Mouse (Mus musculus) layer of hippocampus, adult 2 months (tissue): ENCODE data around the gene Supt5. TPM values are rescaled to one million over a fixed set of nuclear protein-coding genes. Genes with fewer than 3 reads are reported as not detected.
"Not testable (repeated sequence)": the region's sequence is repeated elsewhere in the genome, so short reads cannot be mapped to it uniquely, and the experiment has no call there.

Experiments used
- DNase-seq, 2 experiments: peaks; one replicate each; pipeline ENCODE4 v3.0.0; 2022; ENCODE audit warnings: low spot score in 2 of 2
- H3K27ac ChIP-seq: fragments of 200-600 bp; 2 replicates; pipeline ENCODE4 v1.8.1; 2022
- H3K4me3 ChIP-seq: fragments of 200-600 bp; 2 replicates; pipeline ENCODE4 v1.8.1; 2022; ENCODE audit warnings: mild to moderate bottlenecking
- CTCF ChIP-seq: fragments of 200-600 bp; conservative IDR thresholded peaks from 2 replicates; pipeline ENCODE4 v1.8.1; 2022; ENCODE audit warnings: antibody characterized with exemption, mild to moderate bottlenecking, moderate library complexity
- long read RNA-seq, 2 experiments: library from polyadenylated mRNA; stranded (forward); transcript quantifications; one replicate each; pipeline ENCODE4 v2.0.0; 2021; ENCODE audit warnings: borderline mapping rate in 2 of 2
- total RNA-seq, 2 experiments: library from RNA; stranded (reverse); gene quantifications; 2 replicates each; pipeline ENCODE4 v1.2.3; 2021

Gene Supt5
- total RNA-seq, result 100 to 1,000 TPM; 117 to 123 TPM
- long read RNA-seq, experiment 1, partial matches to known transcripts, result 39 of 57 reads
- long read RNA-seq, experiment 1, other reads (novel, unspliced or antisense), result 18 of 57 reads
- long read RNA-seq, experiment 2, partial matches to known transcripts, result 63 of 79 reads
- long read RNA-seq, experiment 2, other reads (novel, unspliced or antisense), result 16 of 79 reads

DNA sequence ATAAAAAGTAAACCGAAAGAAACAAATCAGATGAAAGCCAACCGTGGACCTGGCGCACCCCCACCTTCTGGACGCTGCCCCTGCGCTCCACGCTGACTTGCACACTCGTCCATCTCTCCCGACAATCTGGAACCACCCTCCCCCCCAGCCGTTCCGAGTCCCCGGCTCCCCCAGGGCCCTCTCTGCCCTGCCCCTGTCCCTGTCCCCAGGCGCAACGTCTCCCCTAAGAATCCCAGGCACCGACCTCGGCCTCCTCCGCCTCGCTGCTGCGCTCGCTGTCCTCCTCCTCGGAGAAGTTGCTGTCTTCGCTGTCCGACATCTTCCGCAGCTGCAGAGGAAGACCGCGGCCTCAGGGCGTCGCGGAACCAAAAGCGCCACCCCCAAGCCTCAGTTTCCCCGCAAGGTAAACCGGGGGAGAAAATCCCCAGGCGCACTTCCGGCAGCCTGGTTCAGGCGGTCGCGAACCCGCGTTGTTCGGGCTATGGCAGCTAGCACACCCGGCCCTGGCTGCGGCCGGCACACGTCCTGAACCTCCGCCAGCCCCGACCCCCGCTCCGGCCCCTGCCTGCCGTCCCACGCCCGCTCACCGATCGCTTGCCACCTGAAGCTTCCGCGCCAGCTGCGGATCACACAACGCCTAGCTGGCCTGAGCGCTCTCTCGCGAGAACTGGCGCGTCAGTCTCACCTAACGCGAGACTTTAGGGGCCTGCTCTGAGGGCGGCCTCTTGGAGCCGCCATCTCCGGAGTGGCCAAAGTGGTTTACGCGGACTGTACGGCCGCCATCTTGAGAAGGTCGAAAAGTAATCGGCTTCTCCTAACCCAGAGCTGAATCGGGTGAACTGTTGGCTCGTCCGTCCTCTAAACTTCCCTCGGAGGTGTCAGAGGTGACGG is at the start of gene Supt5:
Gene Supt5, minus strand, starts transcription at position 639 of the 891 bp plus-strand sequence.
- no peak for TF ChIP-seq CTCF
- H3K4me3 ChIP-seq, result peak within 1 kb of the TSS; percentile 82
- peak within 1 kb of the TSS; percentile 97 for H3K27ac ChIP-seq
- DNase-seq, result peak; percentile 96 to 97

DNA sequence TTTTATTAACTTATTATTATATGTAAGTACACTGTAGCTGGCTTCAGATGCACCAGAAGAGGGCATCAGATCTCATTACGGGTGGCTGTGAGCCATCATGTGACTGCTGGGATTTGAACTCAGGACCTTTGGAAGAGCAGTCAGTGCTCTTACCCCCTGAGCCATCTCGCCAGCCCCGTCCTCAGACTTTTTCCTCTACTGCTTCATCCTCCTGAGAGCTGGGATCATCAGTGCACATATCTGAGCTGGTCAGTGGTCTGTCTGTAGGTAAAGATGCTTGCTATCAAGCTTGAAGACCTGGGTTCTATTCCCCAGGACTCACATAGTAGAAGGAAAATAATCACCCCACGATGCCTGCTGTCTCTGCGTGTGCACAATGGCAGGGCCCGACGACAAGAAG is 48.8 kb upstream of the Supt5 start:
- not testable (repeated sequence) for H3K27ac ChIP-seq, H3K4me3 ChIP-seq, DNase-seq

DNA sequence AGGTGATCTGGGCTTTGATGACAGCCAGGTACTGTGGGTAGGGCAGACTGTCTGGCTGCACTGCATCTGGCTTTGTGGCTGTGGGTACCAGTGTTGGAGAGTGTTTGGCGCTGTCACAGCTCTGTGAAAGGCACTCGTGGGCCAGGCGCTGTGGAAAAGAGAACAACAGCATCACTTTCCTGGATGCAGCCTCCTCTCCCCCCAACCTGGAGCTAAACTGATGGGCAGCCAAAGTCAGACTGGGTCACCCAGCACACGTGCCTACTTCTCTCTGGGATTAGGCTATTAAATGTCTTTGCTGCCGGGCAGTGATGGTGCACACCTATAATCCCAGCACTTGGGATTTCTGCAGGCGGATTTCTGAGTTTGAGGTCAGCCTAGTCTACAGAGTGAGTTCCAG is 48.3 kb upstream of the Supt5 start:
- not testable (repeated sequence) for H3K27ac ChIP-seq, DNase-seq, H3K4me3 ChIP-seq

DNA sequence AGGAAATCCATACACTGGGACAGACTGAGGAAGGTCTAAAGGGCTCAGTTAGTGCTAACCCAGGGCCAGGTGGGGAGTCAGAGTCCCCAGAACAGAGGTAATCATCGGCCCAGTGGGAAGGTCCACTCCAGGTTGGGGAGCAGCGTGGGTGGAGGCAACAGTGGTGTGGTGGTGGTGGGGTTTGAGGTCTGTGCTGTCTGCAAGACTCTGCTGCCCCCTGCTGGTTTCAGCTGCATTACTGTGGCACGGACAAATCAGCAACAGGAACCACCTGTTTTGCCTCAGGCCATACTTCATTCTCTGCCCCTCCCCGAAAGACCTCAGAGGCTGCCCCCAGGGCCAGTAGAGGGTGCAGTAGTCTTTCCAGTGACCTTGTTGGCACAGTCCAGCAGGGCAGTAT is 47.9 kb upstream of the Supt5 start:
- peak; percentile 70 to 83 for DNase-seq
- TF ChIP-seq CTCF, result peak; percentile 82
- H3K27ac ChIP-seq, result peak overlapping the region; percentile 64; the same call in 1 of the 2 replicates
- no peak overlapping the region for H3K4me3 ChIP-seq

DNA sequence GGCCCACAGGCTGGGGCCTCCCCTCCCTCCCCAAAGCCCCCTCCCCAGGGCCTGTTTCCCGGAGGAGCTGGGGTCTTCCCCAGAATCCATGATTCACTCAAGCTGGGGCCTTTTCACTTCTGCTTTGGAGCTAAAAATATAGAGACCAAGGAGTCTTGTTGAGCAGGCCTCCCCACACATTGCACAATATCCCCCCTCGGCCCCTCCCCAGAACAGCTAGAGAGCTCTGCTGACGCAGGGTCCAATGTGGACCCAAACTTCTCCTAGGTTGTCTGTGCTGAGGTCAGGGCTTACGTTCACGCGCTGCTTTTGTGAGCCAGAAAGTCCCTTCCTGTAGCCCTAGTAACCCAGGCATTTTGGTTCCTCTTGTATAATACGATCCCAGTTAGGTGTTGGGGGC is 47.5 kb upstream of the Supt5 start:
- H3K27ac ChIP-seq, result peak overlapping the region; percentile 64; the same call in 1 of the 2 replicates

DNA sequence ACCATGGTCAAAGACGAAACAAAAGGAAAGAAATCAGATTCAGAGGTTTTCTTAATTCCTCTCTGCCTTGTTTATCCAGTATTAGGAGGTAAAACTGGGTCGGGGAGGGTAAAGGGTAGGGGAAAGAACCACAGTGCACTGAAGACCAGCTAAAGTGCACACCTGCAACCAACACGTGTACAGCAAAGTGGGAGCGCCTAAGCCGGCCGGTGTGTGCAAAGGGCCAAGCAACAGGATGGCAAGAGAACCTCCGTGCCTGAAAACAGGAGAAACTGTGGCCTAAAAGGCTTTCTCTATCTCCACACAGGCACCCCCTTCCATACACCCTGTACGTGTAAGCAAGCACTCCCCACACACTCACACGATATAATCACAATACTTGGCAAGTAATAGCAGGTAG is 46.6 kb upstream of the Supt5 start:
- no peak for TF ChIP-seq CTCF
- Histone ChIP-seq H3K27ac (peak overlapping the region; percentile 32; the same call in 1 of the 2 replicates), H3K4me3 (no peak overlapping the region)
- DNase-seq, result no peak

More for the DNA sequence above, 47.5 kb upstream of the Supt5 start:
- no peak for TF ChIP-seq CTCF
- no peak overlapping the region for H3K4me3 ChIP-seq
- DNase-seq, result no peak

DNA sequence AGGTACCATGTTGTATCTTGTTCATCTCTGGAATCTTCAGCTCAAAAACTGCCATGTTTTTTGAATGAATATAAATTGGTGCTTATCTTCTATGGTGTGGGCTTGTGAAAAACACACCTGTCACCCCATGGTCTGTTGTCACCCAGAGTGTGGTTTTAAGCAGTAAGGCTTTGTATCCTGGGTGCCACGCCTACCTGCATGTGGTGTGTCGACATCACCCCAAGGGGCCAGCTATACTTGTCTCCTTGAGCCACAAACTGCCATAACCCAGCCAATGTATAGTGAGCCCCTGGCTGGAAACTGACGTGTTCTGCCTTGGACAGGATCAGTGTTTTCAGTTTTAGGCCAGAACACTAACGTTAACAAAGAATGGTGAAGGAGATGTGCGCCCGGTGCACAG is 45.6 kb upstream of the Supt5 start:
- peak overlapping the region; percentile 82; the same call in 1 of the 2 replicates for H3K27ac ChIP-seq
- H3K4me3 ChIP-seq, result no peak overlapping the region
- DNase-seq, result no peak
- TF ChIP-seq CTCF, result no peak

DNA sequence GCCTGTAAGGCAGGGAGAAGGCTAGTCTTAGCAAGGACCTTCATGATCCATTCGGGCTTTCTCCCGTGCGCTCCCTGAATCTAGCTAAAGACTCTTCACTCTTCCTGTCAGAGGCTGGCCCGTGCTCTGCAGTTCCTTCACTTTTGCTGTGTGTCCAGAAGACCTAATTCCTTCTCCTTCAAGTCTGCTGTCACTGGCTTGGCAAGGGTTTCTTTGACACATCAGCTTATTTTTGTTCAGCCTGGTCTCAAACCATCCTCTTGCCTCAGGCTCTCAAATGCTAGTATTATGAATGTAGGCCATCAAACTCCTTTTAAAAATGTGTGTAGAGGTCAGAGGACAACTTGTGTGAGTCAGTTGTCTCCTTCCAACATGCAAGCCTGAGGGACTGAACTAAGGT is 45.1 kb upstream of the Supt5 start:
- Histone ChIP-seq H3K27ac (peak overlapping the region; percentile 82), H3K4me3 (no peak overlapping the region)
- DNase-seq, result no peak
- no peak for TF ChIP-seq CTCF

DNA sequence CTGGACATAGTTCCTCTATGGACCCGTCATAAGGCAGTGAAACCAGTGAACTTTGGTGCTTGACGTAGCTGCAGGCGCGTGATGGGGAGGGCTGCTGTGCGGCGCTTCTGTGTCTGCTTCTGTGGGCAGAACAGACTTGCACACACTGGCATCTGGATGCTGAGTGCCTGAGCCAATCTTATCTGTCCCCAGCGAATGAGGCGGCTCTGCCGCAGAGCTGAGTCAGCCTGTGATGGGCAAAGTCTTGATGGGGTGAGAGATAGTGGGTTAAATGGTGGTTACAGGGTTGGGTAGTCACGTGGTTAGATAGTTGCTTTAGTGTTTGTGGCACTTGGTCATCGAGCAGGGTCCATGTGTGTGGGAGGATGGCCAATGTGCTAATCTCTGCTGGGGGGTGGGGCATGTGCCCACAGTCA is 44.4 kb upstream of the Supt5 start:
- DNase-seq, result peak in 1 of 2 experiments; percentile 76
- H3K27ac ChIP-seq, result peak overlapping the region; percentile 82
- TF ChIP-seq CTCF, result no peak
- H3K4me3 ChIP-seq, result peak overlapping the region; percentile 9; the same call in 1 of the 2 replicates

DNA sequence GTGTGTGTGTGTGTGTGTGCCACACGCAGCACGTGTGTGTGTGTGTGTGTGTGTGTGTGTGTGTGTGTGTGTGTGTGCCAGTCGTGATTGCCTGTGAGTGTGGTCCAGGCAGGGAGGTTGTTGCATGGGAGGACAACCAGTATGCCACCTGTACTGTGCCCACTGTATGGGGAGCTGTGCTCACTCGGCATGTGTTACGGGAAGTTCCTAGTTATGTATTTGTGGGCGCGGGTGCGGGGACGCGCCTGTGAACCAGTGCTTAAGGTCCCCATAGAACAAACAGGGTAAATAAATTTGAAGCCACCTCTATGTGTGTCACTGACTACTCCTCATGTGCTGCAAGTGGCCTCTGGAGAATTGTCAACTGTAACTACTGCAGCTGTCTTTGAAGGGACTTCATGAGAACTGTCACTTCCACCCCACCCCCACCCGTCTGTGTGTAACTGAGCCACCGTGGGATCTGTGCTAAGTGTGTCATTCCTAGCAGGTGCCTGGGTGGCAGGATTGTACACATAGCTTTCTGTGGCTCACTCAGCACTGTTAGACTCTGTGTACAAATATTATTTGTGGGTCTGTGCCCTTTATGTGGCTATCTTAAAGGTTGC is 43.9 kb upstream of the Supt5 start:
- Histone ChIP-seq H3K4me3 (peak overlapping the region; percentile 9; the same call in 1 of the 2 replicates), H3K27ac (peak overlapping the region; percentile 82)
- no peak for TF ChIP-seq CTCF
- no peak for DNase-seq

DNA sequence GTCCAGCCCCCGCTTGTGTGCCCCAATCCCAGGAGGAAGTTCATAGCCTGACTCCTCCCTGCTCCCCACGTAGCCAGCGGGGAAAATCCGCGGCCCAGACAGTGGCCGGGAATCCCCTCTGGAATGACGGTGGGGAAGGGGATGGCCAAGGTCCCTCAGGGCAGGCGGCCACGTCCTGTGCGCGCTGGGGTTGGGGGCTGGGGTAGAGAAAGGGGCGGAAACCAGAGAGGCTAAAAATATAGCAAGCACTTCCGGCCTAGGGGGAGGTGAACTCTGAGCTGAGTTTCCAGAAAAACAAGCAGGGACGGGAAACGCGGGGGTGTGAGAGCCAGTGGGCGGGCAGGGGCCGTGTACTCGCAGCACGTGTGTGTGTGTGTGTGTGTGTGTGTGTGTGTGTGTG is 43.4 kb upstream of the Supt5 start:
- Histone ChIP-seq H3K4me3 (peak overlapping the region; percentile 38), H3K27ac (peak overlapping the region; percentile 90)
- TF ChIP-seq CTCF, result no peak
- no peak for DNase-seq

DNA sequence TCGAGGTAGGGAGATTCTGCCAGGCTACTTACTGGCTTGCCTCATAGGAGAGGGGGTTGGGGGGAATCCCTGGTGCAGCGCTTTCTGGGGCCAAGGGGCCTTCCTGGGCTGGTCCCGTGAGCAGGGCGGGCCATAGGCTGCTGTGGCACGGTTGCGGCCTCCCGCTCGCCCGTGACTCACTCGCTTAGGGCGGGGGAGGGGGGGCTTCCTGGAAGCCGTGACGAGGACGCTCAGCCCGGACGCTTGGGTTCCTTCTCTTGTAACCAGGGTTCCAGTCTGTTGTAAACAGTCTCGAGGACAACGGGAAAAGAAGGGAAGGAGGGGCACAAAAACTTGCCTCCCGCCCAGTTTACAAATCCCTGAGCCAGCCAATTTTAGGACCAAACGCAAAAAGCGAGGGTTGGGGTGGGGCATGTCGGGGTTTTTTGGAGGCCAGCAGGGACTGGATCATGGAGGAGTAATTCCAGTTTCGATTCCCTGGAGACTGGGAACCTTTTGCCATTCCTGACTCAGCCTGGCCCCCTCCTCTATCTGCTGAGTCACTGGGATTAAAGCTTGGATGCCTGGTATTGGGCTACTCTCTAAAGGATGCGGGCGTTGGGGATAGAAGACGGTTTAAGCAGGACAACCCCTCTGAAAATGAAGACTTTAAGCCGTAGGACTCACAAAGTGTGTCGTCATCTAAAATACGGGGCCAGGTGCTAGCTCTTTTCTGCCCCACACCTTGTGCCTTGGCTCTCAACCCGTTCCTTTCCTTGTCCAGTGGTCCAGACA is 42.7 kb upstream of the Supt5 start:
- Histone ChIP-seq H3K4me3 (peak overlapping the region; percentile 38), H3K27ac (peak overlapping the region; percentile 90)
- TF ChIP-seq CTCF, result no peak
- DNase-seq, result no peak
